13 mouse cellular contexts compared by ENCODE assay signal in the genomic region with DNA sequence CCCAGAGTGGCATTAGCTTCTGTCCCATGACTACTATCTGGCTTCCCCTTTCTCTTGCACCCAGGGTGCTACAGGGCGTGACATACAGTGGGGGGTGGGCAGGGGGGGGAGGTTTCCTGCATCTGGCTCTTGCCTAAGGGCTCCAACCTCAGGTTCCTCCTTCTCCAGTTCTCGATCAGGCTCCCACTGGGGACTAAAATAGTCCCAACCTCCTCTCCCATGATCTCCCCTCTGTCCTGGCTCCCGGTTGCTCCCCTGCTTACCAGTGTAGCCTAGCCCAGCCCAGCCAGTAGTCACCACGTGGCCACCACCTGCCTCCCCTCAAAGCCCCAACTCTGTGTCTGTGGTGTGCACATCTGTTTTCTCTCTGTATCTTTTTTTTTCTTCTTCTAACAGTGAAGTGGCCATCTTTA. TPM values are rescaled to one million over a fixed set of nuclear protein-coding genes. Genes with fewer than 3 reads are reported as not detected.
DNase-seq lines count a peak whose midpoint lies in the region; ATAC-seq lines count a peak whose summit lies in the region.
"Had no signal": no experiment of that assay in that cellular context is flagged by ENCODE, and none has a peak within 500 bp of the region (broad histone marks: within the 10 kb centered on the region; RNA-seq: fewer than 3 reads in every experiment).

No protein-coding gene starts in this region.

- peak; percentile 30 for DNase-seq in liver
- DNase-seq in liver, embryonic 11.5 days (ENCODE audit: low spot score): no peak
- DNase-seq in thymus, postnatal 25 days: peak; percentile 62
- no peak for DNase-seq in embryo, embryonic 11 days
- DNase-seq: cerebellum, adult 11-12 months; midbrain, embryonic 14.5 days had no signal

- H3K9ac ChIP-seq in liver, embryonic 11.5 days (ENCODE audit: low read depth, low read length): no peak overlapping the region
- no peak overlapping the region for H3K9ac ChIP-seq in forebrain, embryonic 16.5 days (replicated peaks; ENCODE audit: low read depth, low read length)
- H3K9ac ChIP-seq: embryonic facial prominence, embryonic 13.5 days had no signal

- no peak overlapping the region for H3K4me2 ChIP-seq in liver, embryonic 11.5 days
- no peak overlapping the region for H3K4me2 ChIP-seq in forebrain, embryonic 16.5 days (ENCODE audit: low read length)
- H3K4me2 ChIP-seq: embryonic facial prominence, embryonic 13.5 days had no signal

- H3K4me3 ChIP-seq in liver, embryonic 11.5 days (ENCODE audit: low read depth, low read length): no peak overlapping the region
- H3K4me3 ChIP-seq in forebrain, embryonic 16.5 days (replicated peaks; ENCODE audit: low read length): no peak overlapping the region
- H3K4me3 ChIP-seq: embryonic facial prominence, embryonic 13.5 days had no signal

- no peaks in the 10 kb centered on the region for H3K4me1 ChIP-seq in liver, embryonic 11.5 days (replicated peaks; ENCODE audit: control insufficient read depth, insufficient read depth, low read length)
- H3K4me1 ChIP-seq in forebrain, embryonic 16.5 days (replicated peaks; ENCODE audit: control insufficient read depth, insufficient read depth, low read length): no peaks in the 10 kb centered on the region
- H3K4me1 ChIP-seq: embryonic facial prominence, embryonic 13.5 days had no signal

- WGBS in liver, embryonic 11.5 days: 25% methylated on average over 4 of the region's 4 CpGs
- WGBS in forebrain, embryonic 16.5 days: 59% methylated on average over 4 of the region's 4 CpGs

- H3K36me3 ChIP-seq in liver, embryonic 11.5 days (ENCODE audit: control insufficient read depth, insufficient read depth, low read length): no peaks in the 10 kb centered on the region
- H3K36me3 ChIP-seq in forebrain, embryonic 16.5 days (ENCODE audit: control insufficient read depth, insufficient read depth): no peaks in the 10 kb centered on the region
- H3K36me3 ChIP-seq: embryonic facial prominence, embryonic 13.5 days had no signal

- no peak overlapping the region for H3K27ac ChIP-seq in liver, embryonic 11.5 days (ENCODE audit: low read depth, low read length)
- H3K27ac ChIP-seq in forebrain, embryonic 16.5 days (ENCODE audit: low read length): no peak overlapping the region
- H3K27ac ChIP-seq: embryonic facial prominence, embryonic 13.5 days had no signal

- H3K27me3 ChIP-seq in liver, embryonic 11.5 days (replicated peaks; ENCODE audit: control insufficient read depth, insufficient read depth, low read length): no peaks in the 10 kb centered on the region
- 0 out of 2 replicates have a peak, but pooled peaks cover 4% of the 10 kb centered on the region for H3K27me3 ChIP-seq in forebrain, embryonic 16.5 days (replicated peaks; ENCODE audit: control insufficient read depth, insufficient read depth, low read length)

- ATAC-seq in liver, embryonic 11.5 days (replicated peaks; ENCODE audit: low FRiP score): no peak
- ATAC-seq in granulocyte monocyte progenitor cell, adult 5-6 weeks (replicated peaks; ENCODE audit: poor library complexity, severe bottlenecking): peak; percentile 75
- peak; percentile 54 for ATAC-seq in monocyte, adult 5-6 weeks (replicated peaks; ENCODE audit: insufficient number of reproducible peaks, low FRiP score, low TSS enrichment, poor library complexity, severe bottlenecking)
- ATAC-seq in frontal cortex, adult (ENCODE audit: low TSS enrichment): no peak
- ATAC-seq in forebrain, embryonic 16.5 days: no peak

- H3K9me3 ChIP-seq in liver, embryonic 11.5 days (ENCODE audit: control insufficient read depth, low read length): no peaks in the 10 kb centered on the region
- no peaks in the 10 kb centered on the region for H3K9me3 ChIP-seq in forebrain, embryonic 16.5 days (ENCODE audit: control insufficient read depth, low read length)
- H3K9me3 ChIP-seq: embryonic facial prominence, embryonic 13.5 days had no signal

RNA-seq across cellular contexts. Expression of gene Tyrobp, which starts 0.8 kb away (rescaled TPM):
- polyA plus RNA-seq in liver, embryonic 11.5 days (2014; fragmentation: Nextera tagmentation; extraction: Ambion mirVana): 60.6 and 61.9 TPM in 2 replicates
- 665 and 703 TPM in 2 replicates for total RNA-seq in granulocyte monocyte progenitor cell, adult 5-6 weeks (2014; fragmentation: Nextera tagmentation)
- 270 and 287 TPM in 2 replicates for total RNA-seq in granulocyte monocyte progenitor cell, adult 5-6 weeks (2017)
- 1,651 to 1,754 TPM (median 1,724 TPM) in 3 replicates for total RNA-seq in monocyte, adult 5-6 weeks (2017)
- polyA plus RNA-seq in forebrain, embryonic 16.5 days (2015; fragmentation: Nextera tagmentation; extraction: Ambion mirVana): 14.0 and 19.1 TPM in 2 replicates

RNA-seq across cellular contexts. Expression of gene Hcst, which starts 6.9 kb away (rescaled TPM):
- 2.2 and 2.9 TPM in 2 replicates for polyA plus RNA-seq in liver, embryonic 11.5 days (2014; fragmentation: Nextera tagmentation; extraction: Ambion mirVana)
- 64.6 and 70.7 TPM in 2 replicates for total RNA-seq in granulocyte monocyte progenitor cell, adult 5-6 weeks (2014; fragmentation: Nextera tagmentation)
- total RNA-seq in granulocyte monocyte progenitor cell, adult 5-6 weeks (2017): 9.0 and 31.6 TPM in 2 replicates
- 44.2 to 97.2 TPM (median 67.5 TPM) in 3 replicates for total RNA-seq in monocyte, adult 5-6 weeks (2017)
- polyA plus RNA-seq in forebrain, embryonic 16.5 days (2015; fragmentation: Nextera tagmentation; extraction: Ambion mirVana): not detected in 2 replicates
- total RNA-seq: heart, postnatal 36 days had no signal

RNA-seq across cellular contexts. Expression of gene Nfkbid, which starts 8.8 kb away (rescaled TPM):
- 1.8 and 3.6 TPM in 2 replicates for polyA plus RNA-seq in liver, embryonic 11.5 days (2014; fragmentation: Nextera tagmentation; extraction: Ambion mirVana)
- total RNA-seq in granulocyte monocyte progenitor cell, adult 5-6 weeks (2014; fragmentation: Nextera tagmentation): 16.0 and 16.3 TPM in 2 replicates
- 6.8 and 15.1 TPM in 2 replicates for total RNA-seq in granulocyte monocyte progenitor cell, adult 5-6 weeks (2017)
- total RNA-seq in monocyte, adult 5-6 weeks (2017): 25.9 to 48.3 TPM (median 34.1 TPM) in 3 replicates
- 2.3 and 3.4 TPM in 2 replicates for polyA plus RNA-seq in forebrain, embryonic 16.5 days (2015; fragmentation: Nextera tagmentation; extraction: Ambion mirVana)

RNA-seq across cellular contexts. Expression of gene Aplp1, which starts 32.6 kb away (rescaled TPM):
- polyA plus RNA-seq in liver, embryonic 11.5 days (2014; fragmentation: Nextera tagmentation; extraction: Ambion mirVana): 18.4 and 19.1 TPM in 2 replicates
- not detected in 2 replicates for total RNA-seq in granulocyte monocyte progenitor cell, adult 5-6 weeks (2014; fragmentation: Nextera tagmentation)
- total RNA-seq in granulocyte monocyte progenitor cell, adult 5-6 weeks (2017): not detected in 2 replicates
- 0.68 TPM in 1 of 3 replicates, not detected in the others for total RNA-seq in monocyte, adult 5-6 weeks (2017)
- polyA plus RNA-seq in forebrain, embryonic 16.5 days (2015; fragmentation: Nextera tagmentation; extraction: Ambion mirVana): 584 and 649 TPM in 2 replicates

RNA-seq across cellular contexts. Expression of gene Kirrel2, which starts 44.7 kb away (rescaled TPM):
- 0.22 and 0.95 TPM in 2 replicates for polyA plus RNA-seq in liver, embryonic 11.5 days (2014; fragmentation: Nextera tagmentation; extraction: Ambion mirVana)
- total RNA-seq in granulocyte monocyte progenitor cell, adult 5-6 weeks (2014; fragmentation: Nextera tagmentation): not detected in 2 replicates
- not detected in 2 replicates for total RNA-seq in granulocyte monocyte progenitor cell, adult 5-6 weeks (2017)
- total RNA-seq in monocyte, adult 5-6 weeks (2017): not detected in 3 replicates
- 0.22 and 0.43 TPM in 2 replicates for polyA plus RNA-seq in forebrain, embryonic 16.5 days (2015; fragmentation: Nextera tagmentation; extraction: Ambion mirVana)
- total RNA-seq: heart, postnatal 36 days had no signal
- polyA plus RNA-seq: limb, embryonic 11.5 days had no signal

Comparison
In these comparisons a context has a peak if more than half of its experiments do, and no peak if none do; other contexts are left out.
1. DNase-seq: peak in liver (single experiment) and thymus, postnatal 25 days (single experiment); none in liver, embryonic 11.5 days (single experiment) and embryo, embryonic 11 days (single experiment).
2. ATAC-seq: peak in granulocyte monocyte progenitor cell, adult 5-6 weeks (single experiment) and monocyte, adult 5-6 weeks (single experiment); none in liver, embryonic 11.5 days (single experiment), frontal cortex, adult (single experiment) and forebrain, embryonic 16.5 days (single experiment).